Mouse (Mus musculus) limb, embryonic 11.5 days (tissue): ENCODE results near the gene Olfr353. TPM values are rescaled to one million over a fixed set of nuclear protein-coding genes. Genes with fewer than 3 reads are reported as not detected.

Experiments used
- ATAC-seq: fragments of 200-750 bp; cut with Nextera tagmentation; 2 replicates; pipeline ENCODE4 v1.8.0; 2017; ENCODE audit warnings: low read depth; ENCODE audit not compliant: insufficient number of reproducible peaks, low FRiP score, low TSS enrichment
- DNase-seq: peaks from one replicate; pipeline ENCODE4 v3.0.0-alpha.2; 2015; ENCODE audit warnings: low spot score
- H3K27ac ChIP-seq: fragments of 300-500 bp; sonication (generic); replicated peaks from 2 replicates; pipeline ENCODE4 v1.5.1; 2014; ENCODE audit warnings: low read depth, mild to moderate bottlenecking, low read length
- H3K27me3 ChIP-seq: fragments of 300-500 bp; sonication (generic); 2 replicates; pipeline ENCODE4 v1.6.1; 2014; ENCODE audit warnings: mild to moderate bottlenecking, low read length, mixed read lengths; ENCODE audit not compliant: control insufficient read depth, insufficient read depth
- H3K36me3 ChIP-seq: fragments of 300-500 bp; sonication (generic); 2 replicates; pipeline ENCODE4 v1.6.1; 2014; ENCODE audit warnings: mild to moderate bottlenecking, low read length, moderate library complexity, mixed read lengths; ENCODE audit not compliant: control insufficient read depth, insufficient read depth
- H3K4me1 ChIP-seq: fragments of 300-500 bp; sonication (generic); 2 replicates; pipeline ENCODE4 v1.6.1; 2014; ENCODE audit warnings: low read length, mixed read lengths; ENCODE audit not compliant: control insufficient read depth, insufficient read depth
- H3K4me2 ChIP-seq: fragments of 300-500 bp; sonication (generic); 2 replicates; pipeline ENCODE4 v1.6.1; 2014; ENCODE audit warnings: low read depth, mild to moderate bottlenecking, moderate library complexity; ENCODE audit not compliant: severe bottlenecking
- H3K4me3 ChIP-seq: fragments of 300-500 bp; sonication (generic); 2 replicates; pipeline ENCODE4 v1.5.1; 2014; ENCODE audit warnings: low read depth, low read length
- H3K9ac ChIP-seq: fragments of 300-500 bp; sonication (generic); 2 replicates; pipeline ENCODE4 v1.6.1; 2014; ENCODE audit warnings: mild to moderate bottlenecking, low read length
- H3K9me3 ChIP-seq: fragments of 300-500 bp; sonication (generic); 2 replicates; pipeline ENCODE4 v1.6.1; 2016; ENCODE audit warnings: low read length; ENCODE audit not compliant: control insufficient read depth
- WGBS: fragments of 180-500 bp; shearing (Covaris S2); extraction: QIAGEN DNeasy Blood & Tissue Kit; methylation state at CpG from one replicate; pipeline ENCODE4 v1.1.7; 2014; 5-methylcytosine and 5-hydroxymethylcytosine counted together
- polyA plus RNA-seq: library from polyadenylated mRNA; unstranded; fragments of >200 nt; fragmentation: Nextera tagmentation; extraction: Ambion mirVana; gene quantifications from 2 replicates; pipeline ENCODE4 v1.2.1, GENCODE M21; 2014

Olfr353 gene
- polyA plus RNA-seq = not detected in 2 replicates

DNA sequence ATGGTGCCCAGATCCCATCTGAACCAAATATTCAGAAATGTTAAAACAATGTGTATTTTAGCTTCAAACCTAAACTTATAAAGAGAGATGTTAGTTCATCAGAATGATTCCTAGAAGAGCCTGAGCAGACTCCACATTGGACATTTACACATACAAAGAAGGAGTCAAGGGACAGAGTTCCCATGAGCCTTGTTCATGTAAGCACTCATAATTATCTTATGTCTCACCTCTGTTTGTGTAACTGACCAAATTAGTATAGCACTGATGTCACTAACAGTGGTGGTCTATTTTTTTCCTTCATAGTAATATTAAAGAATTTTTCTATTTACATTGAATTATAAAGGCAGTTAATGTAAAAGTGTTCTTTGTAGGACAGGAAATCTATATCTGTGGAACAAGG is at the start of gene Olfr353:
Gene Olfr353, minus strand, starts transcription at position 101 of the 400 bp plus-strand sequence.
- H3K4me1 ChIP-seq = no peaks in the 10 kb centered on the region
- H3K9me3 ChIP-seq = 0 out of 2 replicates have a peak, but pooled peaks cover 3% of the 10 kb centered on the region
- no peak within 1 kb of the TSS for H3K9ac ChIP-seq
- H3K4me3 ChIP-seq = no peak within 1 kb of the TSS
- H3K36me3 ChIP-seq = no peaks in the 10 kb centered on the region
- H3K27ac ChIP-seq = no peak within 1 kb of the TSS
- no peak within 1 kb of the TSS for H3K4me2 ChIP-seq
- DNase-seq = no peak
- no peak for ATAC-seq
- no peaks in the 10 kb centered on the region for H3K27me3 ChIP-seq

DNA sequence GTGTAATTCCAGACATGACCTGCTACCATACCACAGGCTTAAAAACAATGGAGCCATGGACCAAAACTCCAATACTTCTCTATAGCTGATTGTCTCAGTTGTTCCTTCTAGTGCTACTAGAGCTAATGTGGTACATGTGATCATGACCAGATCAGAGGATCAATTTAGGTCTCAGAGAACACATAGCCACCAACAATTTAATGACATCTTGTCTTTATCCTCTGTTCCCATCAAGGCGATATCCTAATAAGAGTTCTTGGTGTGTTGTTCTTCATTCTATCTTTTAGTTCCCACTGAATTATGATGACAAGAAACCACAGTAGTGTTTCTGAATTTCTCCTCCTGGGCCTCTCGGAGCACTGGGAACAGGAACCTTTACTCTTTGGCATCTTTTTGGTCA is 44.1 kb upstream of the Olfr353 start, which contains the start of gene Olfr356:
Gene Olfr356, plus strand, starts transcription at position 301 of the 400 bp plus-strand sequence.
- Histone ChIP-seq H3K4me1 (no peaks in the 10 kb centered on the region), H3K9me3 (no peaks in the 10 kb centered on the region), H3K36me3 (no peaks in the 10 kb centered on the region), H3K4me2 (no peak within 1 kb of the TSS), H3K27me3 (no peaks in the 10 kb centered on the region), H3K27ac (no peak within 1 kb of the TSS), H3K9ac (no peak within 1 kb of the TSS), H3K4me3 (no peak within 1 kb of the TSS)
- DNase-seq (no peak), ATAC-seq (no peak)
- 90% methylated on average over 2 of the region's 2 CpGs for WGBS

DNA sequence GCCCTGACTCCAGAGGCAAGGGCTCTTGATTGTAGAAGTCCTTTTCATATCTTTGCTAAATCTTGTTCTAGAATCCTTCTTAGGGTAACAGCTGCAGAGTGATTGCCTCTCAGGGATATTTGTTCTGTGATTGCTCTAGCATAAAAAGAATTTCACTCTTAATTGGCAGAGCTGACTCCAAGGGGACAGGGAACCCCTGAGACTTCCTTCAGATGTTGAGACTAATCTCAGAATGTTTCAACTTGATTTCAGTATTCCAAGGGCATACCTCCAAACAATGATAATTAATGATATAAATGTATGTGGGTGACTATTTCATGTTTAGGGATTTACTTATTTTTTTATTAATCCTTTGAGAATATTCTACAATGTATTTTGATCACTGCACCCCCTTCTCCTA is 36.1 kb upstream of the Olfr353 start, which contains the start of gene Olfr355:
Gene Olfr355, minus strand, starts transcription at position 101 of the 400 bp plus-strand sequence.
- ATAC-seq = no peak
- Histone ChIP-seq H3K4me3 (no peak within 1 kb of the TSS), H3K27me3 (no peaks in the 10 kb centered on the region), H3K9me3 (peaks cover 4% of the 10 kb centered on the region; the same call in 1 of the 2 replicates), H3K27ac (no peak within 1 kb of the TSS), H3K4me1 (no peaks in the 10 kb centered on the region), H3K9ac (no peak within 1 kb of the TSS), H3K36me3 (no peaks in the 10 kb centered on the region), H3K4me2 (no peak within 1 kb of the TSS)
- no peak for DNase-seq

DNA sequence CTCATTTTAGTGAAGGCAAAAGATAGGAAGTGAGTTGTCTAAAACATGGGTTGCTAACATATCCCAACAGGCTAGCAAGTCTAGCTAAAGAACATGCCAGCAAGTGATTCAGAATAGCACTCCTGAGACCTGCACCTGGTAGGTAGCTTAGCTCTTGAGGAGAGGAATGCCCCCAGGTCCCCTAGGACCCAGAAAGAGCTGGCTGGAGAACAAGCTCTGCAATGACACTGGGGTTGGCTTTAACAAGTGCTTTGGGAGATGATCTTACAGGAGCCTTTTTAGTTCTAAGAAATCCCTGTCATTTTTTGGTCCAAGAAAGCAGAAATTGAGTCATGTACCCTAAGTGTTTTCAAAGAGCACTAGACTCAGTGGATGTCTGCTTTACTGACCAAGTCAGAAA is 12.6 kb upstream of the Olfr353 start, which contains the start of gene Olfr354:
Gene Olfr354, plus strand, starts transcription at position 301 of the 400 bp plus-strand sequence.
- Histone ChIP-seq H3K9me3 (no peaks in the 10 kb centered on the region), H3K4me2 (no peak within 1 kb of the TSS), H3K4me1 (no peaks in the 10 kb centered on the region), H3K27ac (no peak within 1 kb of the TSS), H3K27me3 (no peaks in the 10 kb centered on the region), H3K36me3 (no peaks in the 10 kb centered on the region), H3K4me3 (no peak within 1 kb of the TSS), H3K9ac (no peak within 1 kb of the TSS)
- DNase-seq (no peak), ATAC-seq (no peak)

DNA sequence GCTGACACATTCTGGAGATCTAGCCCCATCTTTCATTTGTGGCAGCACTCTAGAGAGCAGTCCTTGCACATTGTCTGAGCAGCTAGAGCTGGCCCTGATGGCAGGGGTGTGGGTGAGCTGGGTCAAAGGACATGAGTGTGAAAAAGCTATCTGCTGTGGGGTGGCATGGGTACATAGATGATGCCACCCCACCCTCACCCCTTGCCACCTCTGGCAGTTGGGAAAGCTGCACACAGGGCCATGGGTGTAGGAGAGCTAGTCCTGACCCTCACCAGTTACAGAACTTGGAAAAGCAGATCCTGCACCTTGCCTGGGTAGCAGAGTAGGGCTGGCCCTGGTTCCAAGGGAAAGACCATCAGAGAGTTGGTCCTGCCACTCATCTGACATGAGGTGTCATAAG is 4.4 kb upstream of the Olfr353 start:
- no peak overlapping the region for H3K27ac ChIP-seq
- no peak overlapping the region for H3K4me2 ChIP-seq
- H3K36me3 ChIP-seq = no peaks in the 10 kb centered on the region
- H3K9me3 ChIP-seq = 0 out of 2 replicates have a peak, but pooled peaks cover 3% of the 10 kb centered on the region
- no peak for ATAC-seq
- H3K27me3 ChIP-seq = no peaks in the 10 kb centered on the region
- no peak for DNase-seq
- no peaks in the 10 kb centered on the region for H3K4me1 ChIP-seq
- H3K4me3 ChIP-seq = no peak overlapping the region
- H3K9ac ChIP-seq = no peak overlapping the region

DNA sequence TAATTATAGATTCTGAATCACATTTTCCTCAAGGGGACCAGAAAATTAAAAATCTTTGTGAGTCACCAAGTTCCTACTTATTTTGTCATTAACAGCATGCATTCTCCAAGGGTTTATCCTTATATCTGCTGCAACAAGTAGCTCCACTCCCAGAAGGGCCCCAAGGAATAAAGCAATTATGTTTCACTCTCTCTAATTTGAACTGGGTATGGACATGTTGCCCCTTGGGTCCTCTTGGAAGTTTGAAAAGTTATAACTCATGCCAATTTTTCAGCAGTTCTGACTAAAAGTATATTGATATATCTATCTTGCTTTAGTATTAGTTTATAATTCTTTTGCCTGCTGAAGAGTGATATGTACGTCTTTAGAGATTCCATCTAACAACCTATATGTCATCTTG is 24.6 kb downstream of the Olfr353 start, which contains the start of gene Olfr352:
Gene Olfr352, plus strand, starts transcription at position 301 of the 400 bp plus-strand sequence.
- H3K9me3 ChIP-seq = peaks cover 2% of the 10 kb centered on the region; the same call in 1 of the 2 replicates
- no peak within 1 kb of the TSS for H3K4me3 ChIP-seq
- no peak within 1 kb of the TSS for H3K27ac ChIP-seq
- no peak within 1 kb of the TSS for H3K9ac ChIP-seq
- 75% methylated on average over 1 of the region's 1 CpGs for WGBS
- no peaks in the 10 kb centered on the region for H3K36me3 ChIP-seq
- H3K4me1 ChIP-seq = no peaks in the 10 kb centered on the region
- ATAC-seq (no peak), DNase-seq (no peak)
- no peaks in the 10 kb centered on the region for H3K27me3 ChIP-seq
- no peak within 1 kb of the TSS for H3K4me2 ChIP-seq

DNA sequence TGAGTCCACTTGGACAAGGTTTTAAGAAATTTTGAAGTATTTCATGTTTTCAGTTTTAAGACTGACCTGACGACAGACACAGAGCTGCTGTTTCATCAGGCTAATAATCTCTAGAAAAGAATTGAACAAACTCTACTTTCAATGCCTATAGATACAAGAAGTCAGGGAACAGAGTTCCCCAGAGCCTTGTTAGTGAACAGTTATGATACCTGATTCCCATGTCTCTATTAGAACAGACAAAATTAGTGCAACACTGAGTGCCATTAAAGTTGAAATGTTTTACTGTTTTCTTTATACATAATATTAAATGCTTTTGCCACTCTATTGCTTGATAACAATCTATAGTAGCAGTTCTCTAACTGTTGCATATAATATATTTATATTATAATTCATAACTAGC is 30.2 kb downstream of the Olfr353 start, which contains the start of gene Olfr351:
Gene Olfr351, minus strand, starts transcription at position 101 of the 400 bp plus-strand sequence.
- no peak for ATAC-seq
- Histone ChIP-seq H3K4me1 (no peaks in the 10 kb centered on the region), H3K4me3 (no peak within 1 kb of the TSS), H3K27ac (no peak within 1 kb of the TSS), H3K27me3 (no peaks in the 10 kb centered on the region), H3K4me2 (no peak within 1 kb of the TSS), H3K36me3 (no peaks in the 10 kb centered on the region), H3K9me3 (no peaks in the 10 kb centered on the region; the same call in 1 of the 2 replicates), H3K9ac (no peak within 1 kb of the TSS)
- DNase-seq = no peak
- 84% methylated on average over 1 of the region's 1 CpGs for WGBS

DNA sequence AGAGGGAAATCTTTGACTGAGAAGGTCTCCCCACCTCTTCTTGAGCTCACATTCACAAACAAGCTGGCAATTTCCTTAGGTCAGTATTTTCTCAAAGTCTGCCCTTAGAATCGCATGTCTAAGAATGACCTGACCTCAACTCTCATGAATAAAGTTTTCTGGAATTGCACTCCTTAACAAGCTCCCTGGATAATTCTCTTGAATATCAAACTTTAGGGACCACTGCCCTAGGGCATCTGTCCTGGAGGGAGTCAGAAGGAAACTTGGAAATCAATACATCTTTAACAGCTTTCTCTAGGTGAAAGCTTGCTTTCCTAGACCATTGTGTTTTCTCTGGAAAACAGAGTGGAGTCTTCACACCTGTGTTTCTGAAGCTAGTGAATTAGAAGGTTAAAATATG is 46.7 kb downstream of the Olfr353 start, which contains the start of gene Olfr350:
Gene Olfr350, plus strand, starts transcription at position 301 of the 400 bp plus-strand sequence.
- Histone ChIP-seq H3K4me1 (no peaks in the 10 kb centered on the region), H3K9me3 (no peaks in the 10 kb centered on the region; the same call in 1 of the 2 replicates), H3K4me2 (no peak within 1 kb of the TSS), H3K4me3 (no peak within 1 kb of the TSS), H3K27ac (no peak within 1 kb of the TSS), H3K36me3 (no peaks in the 10 kb centered on the region), H3K27me3 (no peaks in the 10 kb centered on the region), H3K9ac (no peak within 1 kb of the TSS)
- 95% methylated on average over 1 of the region's 1 CpGs for WGBS
- DNase-seq = no peak
- no peak for ATAC-seq
